Mouse (Mus musculus): ENCODE measurements at regions not wholly inside any gene's neighbourhood (a gene's known extent, or its start where the extent isn't known, plus 50 kb on each side); places are given as distances from the start of the nearest gene placed in this dataset.
A peak's percentile ranks its signal among the peaks of the same experiment; 100 is the strongest.

DNA sequence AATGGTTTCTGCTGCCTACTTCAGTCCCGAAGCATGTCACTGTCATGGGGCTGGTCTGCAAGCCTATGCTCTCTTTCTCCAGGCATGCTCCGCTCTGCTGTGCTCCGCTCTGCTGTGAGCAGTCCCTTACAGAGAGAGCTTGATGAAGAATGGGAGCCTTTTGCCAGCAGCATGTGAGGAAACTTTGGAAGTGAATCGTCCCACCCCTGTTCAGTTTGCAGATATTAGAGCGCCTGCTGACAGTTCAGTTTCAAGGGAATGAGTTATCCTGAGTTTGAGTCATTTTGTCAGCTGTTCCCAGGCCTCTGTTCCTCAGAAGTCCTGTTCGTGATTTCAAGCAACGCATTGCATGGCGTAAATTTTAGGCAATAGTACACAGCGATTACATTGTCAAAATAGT lies 173.6 kb downstream of the Gm19410 start:
- no peak for DNase-seq

DNA sequence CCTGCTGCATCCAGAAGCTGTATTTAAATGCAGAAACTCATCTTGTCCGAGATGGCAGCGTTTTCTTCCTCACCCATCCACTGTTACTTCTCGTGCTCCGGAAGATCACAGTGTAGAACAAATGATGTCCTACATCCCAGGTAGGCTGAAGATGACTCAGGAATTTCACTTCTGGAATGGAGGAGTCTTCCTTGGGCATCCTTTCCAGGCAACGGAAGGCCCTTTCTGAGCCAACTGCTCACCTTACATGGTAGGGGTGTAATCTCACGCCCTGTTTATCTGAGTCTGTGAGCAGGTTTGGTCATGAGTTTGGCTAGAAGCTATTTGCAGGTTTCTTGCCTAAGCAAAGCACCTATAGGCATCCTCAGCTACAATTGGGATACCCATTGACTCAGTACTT lies 176.9 kb downstream of the Gm19410 start:
- DNase-seq: no peak

DNA sequence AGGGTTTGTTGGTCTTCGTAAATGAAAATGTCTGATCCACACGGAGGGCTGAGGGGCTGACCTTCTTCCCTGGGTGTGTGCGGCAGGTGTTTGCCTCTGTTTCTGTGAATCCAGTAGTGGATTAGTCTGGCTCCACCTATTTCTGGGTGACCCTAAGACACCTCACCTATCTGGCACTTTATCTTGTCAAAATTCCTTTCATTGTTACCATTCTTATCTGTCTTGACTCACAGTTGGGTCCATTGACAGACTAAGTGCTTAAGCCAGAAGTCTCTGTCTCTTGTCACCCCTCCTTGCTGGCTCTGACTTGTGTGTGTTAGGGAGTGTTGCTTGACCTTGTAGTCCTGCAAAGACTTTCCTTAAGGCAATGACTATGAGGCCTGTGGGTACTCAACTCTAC lies 178.1 kb downstream of the Gm19410 start:
- no peak for DNase-seq

DNA sequence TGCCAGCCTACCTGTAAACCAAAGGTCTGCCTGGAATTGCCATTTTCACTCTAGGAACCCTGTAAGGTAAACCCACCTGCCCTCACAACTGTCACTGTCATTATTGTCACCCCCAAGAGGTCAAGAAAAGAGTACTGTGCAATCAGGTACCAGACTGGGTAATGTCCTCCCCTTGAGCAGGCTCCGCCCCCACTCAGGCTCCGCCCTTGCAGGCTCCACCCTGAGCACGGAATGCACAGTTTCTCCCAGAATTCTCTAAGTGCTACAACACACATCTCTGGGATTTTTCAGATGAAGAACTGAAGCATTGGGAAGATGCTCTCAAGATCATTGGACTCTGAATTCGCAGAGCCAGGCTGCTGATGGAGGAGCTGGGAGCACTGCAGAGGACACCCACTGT lies 178.9 kb downstream of the Gm19410 start:
- DNase-seq: no peak

GRCm38 (mm10) chr8:35946539-35946940 lies 180.9 kb downstream of the Gm19410 start:
- DNase-seq: no peak

- DNase-seq: no peak
Observed at GRCm38 (mm10) chr8:35948146-35948545, 182.6 kb downstream of the Gm19410 start.

- no peak for DNase-seq
Observed at GRCm38 (mm10) chr8:35948751-35949183, 183.2 kb downstream of the Gm19410 start.

GRCm38 (mm10) chr8:35955506-35955905 lies 189.9 kb downstream of the Gm19410 start:
- DNase-seq: no peak

GRCm38 (mm10) chr8:35956319-35956718 lies 190.7 kb downstream of the Gm19410 start:
- DNase-seq: no peak

DNA sequence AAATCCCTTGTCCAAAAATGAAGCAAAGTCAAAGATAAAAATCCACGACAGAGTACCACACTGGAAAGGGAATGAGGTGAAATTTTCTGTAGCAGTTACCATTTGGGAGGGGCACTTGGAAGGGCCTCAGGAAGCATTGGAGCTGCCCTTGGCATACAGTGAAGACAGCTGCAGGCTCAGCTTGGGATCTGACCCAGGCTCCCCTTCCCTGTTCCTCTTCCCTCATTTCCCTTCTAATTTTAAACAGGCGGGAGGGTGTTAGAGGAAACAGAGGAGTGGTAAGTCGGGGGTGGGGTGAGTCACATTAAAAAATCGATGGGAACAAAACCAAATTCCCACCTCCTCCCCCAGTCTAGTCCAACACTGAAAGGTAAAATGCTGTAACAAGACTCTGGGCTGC lies 193.6 kb downstream of the Gm19410 start:
- DNase-seq: no peak

- no peak for DNase-seq
Observed at GRCm38 (mm10) chr8:35960867-35961614, 195.5 kb downstream of the Gm19410 start.

DNA sequence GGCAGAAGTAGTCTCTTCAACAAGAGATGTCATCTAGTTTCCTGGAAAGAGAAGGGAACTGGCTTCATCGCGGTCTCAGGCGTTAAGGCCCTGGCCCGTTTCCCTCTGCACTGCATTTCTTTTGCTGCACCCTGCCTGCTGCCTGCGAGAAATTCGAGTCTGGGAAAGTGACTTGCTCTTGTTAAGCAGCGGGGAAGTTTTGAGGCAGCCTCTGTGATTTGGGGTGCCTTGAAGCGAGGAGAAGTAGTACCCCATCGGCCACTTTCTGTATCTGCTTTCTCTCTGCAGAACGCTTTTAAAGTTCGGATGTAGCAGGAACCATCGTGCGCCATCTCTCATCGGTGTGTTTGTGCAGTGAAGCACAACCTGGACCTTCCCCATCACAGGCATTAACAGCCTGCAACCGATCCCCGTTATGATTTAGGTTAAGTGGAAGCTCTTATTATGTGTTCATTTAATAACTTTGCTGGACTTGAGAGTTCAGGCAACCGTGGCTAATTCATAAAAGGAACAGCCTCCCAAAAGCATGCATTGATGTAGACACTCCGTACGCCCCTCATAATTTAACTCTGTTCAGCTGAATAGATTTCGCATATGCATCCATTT lies 196.1 kb downstream of the Gm19410 start:
- no peak for DNase-seq

DNA sequence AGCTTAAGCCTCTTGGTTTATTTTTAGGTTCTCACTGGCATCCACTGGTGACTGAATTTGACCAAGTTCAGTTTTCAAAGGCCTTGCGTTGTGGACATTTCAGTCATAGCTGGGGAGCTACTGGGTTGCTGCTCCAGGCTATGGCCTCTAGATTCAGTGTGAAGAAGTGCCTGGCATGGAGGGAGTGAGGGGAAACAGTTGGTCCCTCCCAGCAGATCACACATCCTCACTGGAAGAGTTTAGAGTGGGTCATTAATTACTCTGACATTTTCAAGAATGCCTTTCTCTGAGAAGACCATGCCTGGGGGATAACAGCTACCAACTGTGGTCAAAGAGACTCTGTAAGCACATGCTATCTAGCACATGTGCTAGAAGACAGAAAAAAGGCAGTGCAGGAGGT lies 199.3 kb downstream of the Gm19410 start:
- no peak for DNase-seq

DNA sequence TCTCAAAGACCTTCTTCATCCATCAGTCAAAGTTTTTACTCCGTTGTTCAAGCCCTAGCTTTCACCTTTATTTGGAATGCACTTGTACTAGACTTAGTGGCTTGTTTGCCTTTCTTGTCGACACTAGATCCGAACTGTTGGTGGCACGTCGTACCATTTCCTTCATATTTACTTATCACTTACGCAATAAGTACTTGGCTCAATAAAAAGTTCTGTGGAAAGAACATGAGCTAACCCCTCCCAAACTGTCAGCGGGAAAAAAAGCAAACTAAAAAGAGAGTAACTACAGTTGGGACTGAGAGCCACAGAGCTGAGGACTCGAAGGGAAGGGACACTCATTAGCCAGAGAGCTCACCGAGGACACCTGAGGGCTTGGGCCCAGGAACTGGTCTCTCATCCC lies 202.8 kb downstream of the Gm19410 start:
- DNase-seq: no peak

- DNase-seq: no peak
Observed at GRCm38 (mm10) chr8:35971082-35971481, 205.5 kb downstream of the Gm19410 start.

- DNase-seq: peak; percentile 40
Observed at GRCm38 (mm10) chr8:35974323-35975029, 208.9 kb downstream of the Gm19410 start.

DNA sequence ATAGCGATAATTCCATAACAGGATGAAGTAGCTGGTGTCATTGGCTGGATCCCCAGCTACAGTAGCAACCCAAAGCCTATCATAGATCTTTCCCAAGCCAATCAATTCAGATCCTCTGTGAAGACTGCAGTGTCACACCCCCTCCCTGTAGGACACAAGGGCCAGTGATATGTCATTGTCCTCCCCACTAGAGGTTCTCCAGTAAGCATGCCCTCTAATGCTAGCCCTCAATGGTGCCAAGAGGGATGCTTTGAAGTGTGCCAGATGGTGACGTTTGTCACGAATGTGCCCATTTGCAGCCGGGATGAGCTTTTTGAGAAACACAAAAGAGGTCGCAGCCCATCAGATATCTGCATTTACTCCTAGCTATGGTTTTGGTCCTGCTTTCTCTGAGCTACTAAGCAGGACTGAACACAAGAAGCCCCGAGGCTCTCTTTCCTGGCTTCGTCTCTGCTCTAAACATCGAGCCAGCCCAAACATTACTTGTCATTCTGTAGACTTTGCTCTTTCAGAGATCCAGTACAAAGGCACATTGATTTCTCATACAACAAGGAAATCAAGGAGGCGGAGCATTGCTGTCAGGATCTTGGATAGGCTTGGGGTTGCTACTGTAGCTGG lies 214.2 kb downstream of the Gm19410 start:
- no peak for DNase-seq

- no peak for DNase-seq
Observed at GRCm38 (mm10) chr8:35983083-35983482, 217.5 kb downstream of the Gm19410 start.

GRCm38 (mm10) chr8:35985152-35985689 lies 219.6 kb downstream of the Gm19410 start:
- no peak for DNase-seq

DNA sequence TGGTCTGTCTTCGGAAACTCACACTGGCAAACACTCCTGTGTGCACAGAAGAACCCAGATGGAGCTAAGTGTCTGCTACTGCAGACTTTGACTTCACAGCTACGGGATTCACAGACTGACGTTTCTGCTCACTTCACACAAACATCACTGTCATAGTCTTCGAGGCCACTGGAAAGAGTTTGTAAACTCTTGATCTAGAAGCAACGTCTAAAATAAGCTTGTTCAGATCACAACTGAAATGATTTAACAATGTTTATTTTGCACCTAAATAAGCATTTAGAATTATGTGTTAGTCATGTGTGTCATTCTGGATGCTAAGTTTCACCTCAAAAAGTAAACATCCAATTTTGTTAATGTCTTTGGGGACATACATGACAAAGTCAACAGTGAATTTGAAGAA lies 221.7 kb downstream of the Gm19410 start:
- DNase-seq: no peak

GRCm38 (mm10) chr8:35991013-35991412 lies 225.4 kb downstream of the Gm19410 start:
- no peak for DNase-seq

DNA sequence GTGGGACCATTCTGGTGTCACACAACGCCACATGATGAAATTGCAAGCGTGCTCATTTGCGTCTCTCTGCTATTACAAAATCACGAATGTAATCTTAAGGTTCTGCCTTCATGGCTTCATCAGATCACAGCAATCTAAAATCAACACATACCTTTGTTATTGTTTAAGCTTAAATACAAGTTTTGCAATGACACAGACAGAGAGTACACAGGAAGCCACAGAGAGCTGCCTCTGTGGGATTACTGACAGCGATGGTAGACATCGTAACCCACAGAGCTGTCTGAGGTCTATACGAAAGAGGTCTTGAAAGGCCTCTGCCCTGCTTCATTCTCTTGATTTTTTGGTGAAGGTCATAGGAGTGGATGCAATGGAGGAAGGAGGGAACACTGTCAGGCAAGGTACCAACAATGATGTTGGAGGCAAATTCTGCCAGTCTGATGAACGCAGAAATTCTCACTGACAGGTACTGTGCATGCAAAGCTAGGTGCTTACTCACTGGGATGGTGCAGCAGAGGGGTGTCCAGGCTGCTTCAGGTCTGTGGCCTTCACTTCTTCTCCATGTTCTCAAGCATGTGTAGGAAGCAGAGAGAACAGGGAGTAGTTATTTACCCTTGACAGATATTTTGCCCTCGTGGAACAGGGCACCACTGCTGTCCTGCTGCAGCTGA lies 226.5 kb downstream of the Gm19410 start:
- no peak for DNase-seq
